Mouse (Mus musculus) embryonic stem cell, embryonic (primary cell): ENCODE results near the gene Tpgs1.

Experiments used
- CTCF ChIA-PET, 4 experiments: fragments of 300-600 bp in 2 of 4; fragments of 350-600 bp in 2 of 4; sonication (Branson Sonifier 250); formaldehyde crosslinking; loops; one replicate each; lab custom pipeline; 2022; ENCODE audit warnings: inconsistent platforms in 2 of 4; lab: Charles Lee
- POLR2A ChIA-PET, 4 experiments: fragments of 300-600 bp in 2 of 4; fragments of 350-600 bp in 2 of 4; sonication (Branson Sonifier 250); formaldehyde crosslinking; loops; one replicate each; lab custom pipeline; 2022; ENCODE audit warnings: antibody characterized with exemption in 4 of 4, inconsistent platforms in 1 of 4; lab: Charles Lee

Tpgs1 gene

GRCm38 (mm10) chr10:79723692-79724091 lies 54.5 kb downstream of the Tpgs1 start:
- POLR2A ChIA-PET: interaction anchor here in 1 of 4 experiments (1.1 to 1.3 kb wide), 2 partner anchors 10 to 13 kb away, joined by 3 to 4 read pairs; no protein-coding TSS in a partner anchor
- CTCF ChIA-PET: interaction anchor here in 2 of 4 experiments (0.5 to 1.1 kb wide), 2 partner anchors 11 to 488 kb away, joined by 3 read pairs; no protein-coding TSS in a partner anchor
